Mouse (Mus musculus): ENCODE results near the gene AW822073.

GRCm38 (mm10) chr10:58209710-58210467 lies 14.8 kb downstream of the AW822073 start:
- TF ChIP-seq EP300 (IDR thresholded peaks at IDR 0.05; ENCODE audit: low read depth) (no peak), CTCF (IDR thresholded peaks at IDR 0.05; ENCODE audit: low read depth) (no peak)

Measured in heart, postnatal 0 days (tissue).